Mouse (Mus musculus) limb, embryonic 15.5 days (tissue): ENCODE measurements at regions not wholly inside any gene's neighbourhood (a gene's known extent, or its start where the extent isn't known, plus 50 kb on each side); places are given as distances from the start of the nearest gene placed in this dataset.

Source experiments
- ATAC-seq: fragments of 200-750 bp; cut with Nextera tagmentation; 2 replicates; pipeline ENCODE4 v1.8.0; 2017; ENCODE audit warnings: low read depth, moderate TSS enrichment; ENCODE audit not compliant: insufficient number of reproducible peaks, low FRiP score, low TSS enrichment
- H3K27ac ChIP-seq: fragments of 300-500 bp; sonication (generic); 2 replicates; pipeline ENCODE4 v1.5.1; 2015; ENCODE audit warnings: moderate library complexity, mild to moderate bottlenecking, inconsistent platforms
- H3K27me3 ChIP-seq: fragments of 300-500 bp; sonication (generic); 2 replicates; pipeline ENCODE4 v1.6.1; 2015; ENCODE audit warnings: inconsistent platforms
- H3K36me3 ChIP-seq: fragments of 300-500 bp; sonication (generic); 2 replicates; pipeline ENCODE4 v1.6.1; 2015; ENCODE audit warnings: inconsistent platforms
- H3K4me1 ChIP-seq: fragments of 300-500 bp; sonication (generic); 2 replicates; pipeline ENCODE4 v1.6.1; 2015; ENCODE audit warnings: inconsistent platforms
- H3K4me2 ChIP-seq: fragments of 300-500 bp; sonication (generic); 2 replicates; pipeline ENCODE4 v1.6.1; 2015; ENCODE audit warnings: mild to moderate bottlenecking, inconsistent platforms
- H3K4me3 ChIP-seq: fragments of 300-500 bp; sonication (generic); 2 replicates; pipeline ENCODE4 v1.5.1; 2015; ENCODE audit warnings: mild to moderate bottlenecking, inconsistent platforms
- H3K9ac ChIP-seq: fragments of 300-500 bp; sonication (generic); 2 replicates; pipeline ENCODE4 v1.6.1; 2015; ENCODE audit warnings: inconsistent platforms
- H3K9me3 ChIP-seq: fragments of 300-500 bp; sonication (generic); 2 replicates; pipeline ENCODE4 v1.6.1; 2016; ENCODE audit warnings: inconsistent platforms
- WGBS: fragments of 180-500 bp; shearing (Covaris S2); methylation state at CpG from one replicate; pipeline ENCODE4 v1.1.7; 2015; 5-methylcytosine and 5-hydroxymethylcytosine counted together

DNA sequence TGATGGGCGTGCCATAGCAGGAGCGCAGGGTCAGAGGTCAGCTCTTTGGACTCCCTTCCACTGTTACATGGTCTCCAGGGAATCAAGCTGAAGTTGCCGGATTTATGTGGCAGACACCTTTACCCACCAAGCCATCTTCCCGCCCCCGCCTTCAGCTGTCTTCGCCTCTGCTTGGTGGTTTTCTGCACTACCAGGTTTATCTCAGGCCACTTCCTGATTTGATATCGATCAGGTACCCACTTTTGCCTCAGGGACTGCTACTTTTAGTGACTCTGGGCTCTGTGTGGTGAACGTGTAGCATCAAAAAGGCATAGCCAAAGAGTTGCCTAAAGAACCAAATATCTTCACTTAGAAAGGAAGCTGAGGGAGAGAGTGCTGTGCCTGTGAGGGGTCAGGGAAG is 75.5 kb upstream of the Mrps10 start:
- Histone ChIP-seq H3K36me3 (peaks cover 19% of the 10 kb centered on the region), H3K27me3 (no peaks in the 10 kb centered on the region), H3K4me3 (no peak overlapping the region), H3K9me3 (no peaks in the 10 kb centered on the region), H3K4me1 (peaks cover 31% of the 10 kb centered on the region), H3K27ac (peak overlapping the region; percentile 22; the same call in 1 of the 2 replicates), H3K4me2 (no peak overlapping the region), H3K9ac (no peak overlapping the region)
- ATAC-seq: no peak
- WGBS: 92% methylated on average over 8 of the region's 8 CpGs

DNA sequence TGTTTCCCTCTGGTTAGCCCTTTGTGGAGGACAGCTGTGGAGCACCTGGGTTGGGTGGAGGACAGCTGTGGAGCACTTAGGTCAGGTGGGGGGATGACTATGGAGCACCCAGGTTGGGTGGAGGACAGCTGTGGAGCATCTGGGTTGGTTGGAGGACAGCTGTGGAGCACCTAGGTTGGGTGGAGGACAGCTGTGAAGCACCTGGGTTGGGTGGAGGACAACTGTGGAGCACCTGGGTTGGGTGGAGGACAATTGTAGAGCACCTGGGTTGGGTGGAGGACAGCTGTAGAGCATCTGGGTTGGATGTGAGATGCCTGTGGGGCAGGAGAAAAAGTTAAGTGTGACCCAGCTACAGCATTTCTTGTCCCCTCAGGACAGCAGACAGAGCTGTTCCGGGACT is 77.1 kb upstream of the Mrps10 start:
- no peaks in the 10 kb centered on the region for H3K9me3 ChIP-seq
- H3K27ac ChIP-seq: no peak overlapping the region
- peaks cover 35% of the 10 kb centered on the region for H3K36me3 ChIP-seq
- no peak for ATAC-seq
- H3K4me2 ChIP-seq: no peak overlapping the region
- peaks cover 27% of the 10 kb centered on the region for H3K4me1 ChIP-seq
- WGBS: 93% methylated on average over 1 of the region's 1 CpGs
- H3K9ac ChIP-seq: no peak overlapping the region
- no peak overlapping the region for H3K4me3 ChIP-seq
- no peaks in the 10 kb centered on the region for H3K27me3 ChIP-seq

DNA sequence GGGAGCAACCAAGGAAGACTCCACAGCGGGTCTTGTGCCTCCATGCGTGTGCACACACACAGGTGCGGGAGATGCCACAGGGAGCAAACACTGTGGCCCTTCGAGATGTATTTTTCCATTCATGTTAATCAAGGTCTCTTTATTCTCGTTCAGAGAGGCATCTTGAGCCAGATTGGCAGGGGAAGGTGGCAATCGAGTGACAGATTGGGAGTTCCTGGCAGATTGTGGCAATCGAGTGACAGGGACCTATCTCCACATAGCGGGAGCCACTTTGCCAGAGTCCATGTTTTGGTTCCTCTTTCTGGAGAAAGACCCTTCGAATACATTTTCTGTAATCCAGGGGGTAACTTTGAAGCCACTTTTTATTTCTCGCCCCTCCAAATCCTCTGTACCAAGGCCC is 83.1 kb upstream of the Mrps10 start:
- Histone ChIP-seq H3K9ac (no peak overlapping the region), H3K27ac (no peak overlapping the region)
- ATAC-seq: no peak

DNA sequence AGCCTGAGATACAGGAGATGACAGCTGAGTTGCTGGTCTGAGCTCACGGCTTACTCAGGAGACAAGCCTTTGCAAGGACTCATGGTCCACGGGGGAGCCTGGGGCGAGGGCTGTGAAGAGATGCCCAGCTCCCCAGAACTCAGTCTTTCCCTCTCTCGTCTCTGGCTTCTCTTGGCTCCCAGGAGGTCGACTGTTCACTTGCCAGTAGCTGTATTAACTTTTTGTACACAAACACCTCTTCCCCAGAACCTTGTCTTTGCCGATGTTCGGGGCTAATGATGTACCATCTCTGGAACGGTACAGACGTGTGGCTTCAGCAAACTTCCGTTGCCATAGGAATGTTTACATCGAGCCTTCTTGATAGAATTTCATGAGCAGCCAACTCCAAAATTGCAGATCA is 84.5 kb upstream of the Mrps10 start:
- no peak for ATAC-seq
- no peak overlapping the region for H3K9ac ChIP-seq
- no peak overlapping the region for H3K4me2 ChIP-seq
- WGBS: 77% methylated on average over 11 of the region's 11 CpGs
- peaks cover 44% of the 10 kb centered on the region for H3K36me3 ChIP-seq
- no peak overlapping the region for H3K27ac ChIP-seq
- no peak overlapping the region for H3K4me3 ChIP-seq
- peaks cover 9% of the 10 kb centered on the region; the same call in 1 of the 2 replicates for H3K4me1 ChIP-seq
- H3K27me3 ChIP-seq: no peaks in the 10 kb centered on the region
- no peaks in the 10 kb centered on the region for H3K9me3 ChIP-seq

More for the DNA sequence above, 83.1 kb upstream of the Mrps10 start:
- 92% methylated on average over 10 of the region's 10 CpGs for WGBS
- Histone ChIP-seq H3K36me3 (peaks cover 41% of the 10 kb centered on the region), H3K4me1 (peaks cover 9% of the 10 kb centered on the region; the same call in 1 of the 2 replicates), H3K4me2 (no peak overlapping the region), H3K4me3 (no peak overlapping the region), H3K27me3 (no peaks in the 10 kb centered on the region), H3K9me3 (no peaks in the 10 kb centered on the region)

DNA sequence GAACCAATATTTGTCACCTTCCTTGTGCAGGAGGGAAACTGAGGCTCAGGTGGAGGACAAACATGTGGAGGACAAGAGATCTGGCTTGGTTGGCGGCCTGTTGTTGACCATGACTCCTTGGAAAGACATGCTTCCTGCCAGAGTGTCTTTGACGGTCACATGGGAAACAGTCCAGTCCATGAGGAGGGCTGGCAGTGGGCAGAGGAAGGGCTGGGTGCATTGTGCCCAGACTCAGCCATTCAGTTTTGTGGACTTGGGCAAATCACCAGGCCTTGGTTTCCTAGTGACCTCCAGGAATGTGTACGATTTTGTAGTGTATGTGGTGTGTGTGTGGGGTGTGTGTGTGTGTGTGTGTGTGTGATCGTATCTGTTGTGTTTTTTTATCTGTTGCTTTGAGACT is 85.5 kb upstream of the Mrps10 start:
- no peak overlapping the region for H3K4me2 ChIP-seq
- ATAC-seq: no peak
- H3K9me3 ChIP-seq: no peaks in the 10 kb centered on the region
- H3K36me3 ChIP-seq: peaks cover 36% of the 10 kb centered on the region
- H3K9ac ChIP-seq: no peak overlapping the region
- H3K4me1 ChIP-seq: peaks cover 9% of the 10 kb centered on the region; the same call in 1 of the 2 replicates
- WGBS: 92% methylated on average over 4 of the region's 4 CpGs
- H3K4me3 ChIP-seq: no peak overlapping the region
- no peaks in the 10 kb centered on the region for H3K27me3 ChIP-seq
- no peak overlapping the region for H3K27ac ChIP-seq

DNA sequence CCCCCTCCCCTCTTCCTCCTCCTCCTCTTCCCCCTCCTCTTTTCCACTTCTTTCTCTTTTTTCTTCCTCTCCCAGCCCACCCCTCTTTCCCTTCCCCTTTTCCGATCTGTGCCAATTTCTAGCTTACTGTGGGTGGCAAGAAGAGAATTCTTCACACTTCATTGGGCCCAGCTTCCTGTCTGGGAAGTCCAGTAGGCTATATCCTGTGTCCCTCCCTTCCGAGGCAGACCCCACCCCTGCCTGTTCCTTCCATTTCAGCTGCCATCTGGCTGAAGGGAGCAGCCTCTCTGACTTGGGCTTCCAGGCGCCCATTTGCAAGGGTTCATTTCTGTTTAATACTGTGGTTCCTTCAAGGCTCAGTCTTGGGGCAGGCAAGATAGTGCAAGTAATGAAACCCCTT is 86.2 kb upstream of the Mrps10 start:
- Histone ChIP-seq H3K4me1 (peaks cover 9% of the 10 kb centered on the region; the same call in 1 of the 2 replicates), H3K4me3 (no peak overlapping the region), H3K27ac (no peak overlapping the region), H3K9me3 (no peaks in the 10 kb centered on the region), H3K27me3 (no peaks in the 10 kb centered on the region), H3K9ac (no peak overlapping the region), H3K36me3 (peaks cover 29% of the 10 kb centered on the region), H3K4me2 (no peak overlapping the region)
- WGBS: 40% methylated on average over 3 of the region's 3 CpGs
- ATAC-seq: no peak

DNA sequence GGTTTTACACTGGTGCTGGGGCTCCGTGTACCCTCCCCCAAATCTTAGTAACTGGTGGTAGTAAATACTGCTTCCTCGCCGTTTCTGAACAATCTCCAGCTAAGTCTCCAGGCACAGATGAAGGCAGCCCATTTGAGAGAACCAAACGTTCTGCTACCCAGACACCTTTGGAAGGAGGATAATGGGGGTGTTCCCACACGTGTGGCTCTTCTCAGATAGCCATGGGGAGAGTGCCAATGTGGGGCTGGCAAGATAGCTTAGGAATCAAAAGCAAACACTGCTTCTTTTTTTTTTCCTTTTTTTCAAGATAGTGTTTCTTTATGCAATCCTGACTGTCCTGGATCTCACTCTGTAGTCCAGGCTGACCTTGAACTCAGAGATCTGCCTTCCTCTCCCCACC is 90.8 kb upstream of the Mrps10 start:
- ATAC-seq: no peak
- 77% methylated on average over 5 of the region's 5 CpGs for WGBS
- H3K4me1 ChIP-seq: peaks cover 9% of the 10 kb centered on the region; the same call in 1 of the 2 replicates

DNA sequence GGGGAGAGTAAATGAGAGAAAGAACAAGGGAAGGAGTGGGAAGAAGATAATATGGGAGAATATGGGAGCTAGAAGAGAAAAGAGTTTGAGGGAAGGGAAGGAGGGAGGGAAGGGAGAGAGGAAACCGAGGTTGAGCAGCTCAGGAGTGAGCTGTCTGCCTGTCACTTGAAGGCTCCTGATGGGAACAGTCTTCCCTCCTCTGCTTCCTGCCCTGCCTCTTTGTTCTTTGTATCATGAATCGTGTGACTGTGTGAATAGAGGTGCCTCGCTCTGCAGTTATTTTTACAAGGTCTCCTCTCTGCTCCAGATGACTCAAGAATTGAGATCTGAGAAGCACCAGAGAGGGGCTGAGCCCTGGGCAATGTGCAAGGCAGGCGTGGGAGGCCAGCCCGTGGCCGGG is 92.0 kb upstream of the Mrps10 start:
- no peaks in the 10 kb centered on the region for H3K9me3 ChIP-seq
- H3K4me2 ChIP-seq: no peak overlapping the region
- no peak overlapping the region for H3K4me3 ChIP-seq
- ATAC-seq: no peak
- H3K9ac ChIP-seq: no peak overlapping the region
- WGBS: 66% methylated on average over 6 of the region's 6 CpGs
- H3K4me1 ChIP-seq: peaks cover 8% of the 10 kb centered on the region; the same call in 1 of the 2 replicates
- peaks cover 18% of the 10 kb centered on the region; the same call in 1 of the 2 replicates for H3K36me3 ChIP-seq
- no peak overlapping the region for H3K27ac ChIP-seq
- no peaks in the 10 kb centered on the region for H3K27me3 ChIP-seq

More for the DNA sequence above, 90.8 kb upstream of the Mrps10 start:
- H3K27ac ChIP-seq: no peak overlapping the region
- no peak overlapping the region for H3K9ac ChIP-seq
- peaks cover 18% of the 10 kb centered on the region; the same call in 1 of the 2 replicates for H3K36me3 ChIP-seq
- no peak overlapping the region for H3K4me2 ChIP-seq
- H3K9me3 ChIP-seq: no peaks in the 10 kb centered on the region
- H3K27me3 ChIP-seq: no peaks in the 10 kb centered on the region
- no peak overlapping the region for H3K4me3 ChIP-seq

DNA sequence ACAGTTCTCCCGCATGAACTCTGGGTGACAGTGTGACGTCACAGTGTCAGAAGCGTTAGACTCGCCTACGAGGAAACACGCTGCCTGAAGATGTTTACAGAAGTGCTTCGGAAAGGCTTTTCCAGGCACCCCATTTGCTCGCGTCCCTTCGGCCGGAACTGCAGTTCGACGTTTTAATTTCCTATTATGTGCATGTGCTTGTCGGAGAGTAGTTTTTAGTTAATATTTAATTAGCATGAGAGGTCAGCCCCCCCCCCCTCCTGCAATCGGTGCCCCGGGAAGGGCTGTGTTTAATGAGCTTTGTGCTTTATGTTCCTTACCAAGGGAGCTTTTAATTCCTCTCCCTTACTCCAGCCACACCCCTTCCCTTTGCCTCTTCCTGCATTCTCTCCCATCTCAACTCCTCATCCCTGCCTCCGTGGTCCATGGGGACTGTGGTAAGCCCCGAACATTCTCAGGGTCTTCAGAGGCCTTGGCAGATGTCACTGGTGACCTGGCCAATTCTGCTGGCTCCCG is 92.8 kb upstream of the Mrps10 start:
- Histone ChIP-seq H3K4me3 (no peak overlapping the region), H3K9ac (no peak overlapping the region), H3K9me3 (no peaks in the 10 kb centered on the region), H3K4me2 (no peak overlapping the region), H3K27ac (no peak overlapping the region; the same call in 1 of the 2 replicates), H3K27me3 (no peaks in the 10 kb centered on the region), H3K36me3 (peaks cover 16% of the 10 kb centered on the region; the same call in 1 of the 2 replicates), H3K4me1 (peaks cover 8% of the 10 kb centered on the region; the same call in 1 of the 2 replicates)
- WGBS: 70% methylated on average over 19 of the region's 19 CpGs
- no peak for ATAC-seq

DNA sequence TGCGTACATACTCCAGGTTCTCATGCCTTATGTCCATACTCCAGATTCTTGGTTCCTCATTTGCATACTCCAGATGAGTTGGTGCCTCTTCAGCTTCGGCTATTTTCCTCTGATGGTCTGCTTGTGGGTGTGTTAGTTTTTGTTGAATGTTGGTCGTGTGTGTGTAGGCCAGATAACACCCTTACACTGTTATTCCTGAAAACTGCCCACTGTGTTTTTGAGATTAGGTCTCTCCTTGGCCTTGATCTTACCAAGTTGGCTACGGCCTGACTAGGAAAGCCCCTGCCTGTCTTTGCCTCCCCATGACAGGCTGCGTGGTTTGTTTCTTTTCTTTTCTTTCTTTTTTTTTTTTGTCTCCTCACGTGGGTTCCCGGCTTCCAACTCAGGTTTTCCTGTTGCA is 95.4 kb upstream of the Mrps10 start:
- Histone ChIP-seq H3K4me3 (no peak overlapping the region), H3K36me3 (peaks cover 7% of the 10 kb centered on the region; the same call in 1 of the 2 replicates), H3K9me3 (no peaks in the 10 kb centered on the region), H3K27ac (no peak overlapping the region), H3K4me2 (no peak overlapping the region), H3K9ac (no peak overlapping the region), H3K4me1 (peaks cover 11% of the 10 kb centered on the region; the same call in 1 of the 2 replicates), H3K27me3 (no peaks in the 10 kb centered on the region)
- 86% methylated on average over 7 of the region's 7 CpGs for WGBS
- no peak for ATAC-seq

DNA sequence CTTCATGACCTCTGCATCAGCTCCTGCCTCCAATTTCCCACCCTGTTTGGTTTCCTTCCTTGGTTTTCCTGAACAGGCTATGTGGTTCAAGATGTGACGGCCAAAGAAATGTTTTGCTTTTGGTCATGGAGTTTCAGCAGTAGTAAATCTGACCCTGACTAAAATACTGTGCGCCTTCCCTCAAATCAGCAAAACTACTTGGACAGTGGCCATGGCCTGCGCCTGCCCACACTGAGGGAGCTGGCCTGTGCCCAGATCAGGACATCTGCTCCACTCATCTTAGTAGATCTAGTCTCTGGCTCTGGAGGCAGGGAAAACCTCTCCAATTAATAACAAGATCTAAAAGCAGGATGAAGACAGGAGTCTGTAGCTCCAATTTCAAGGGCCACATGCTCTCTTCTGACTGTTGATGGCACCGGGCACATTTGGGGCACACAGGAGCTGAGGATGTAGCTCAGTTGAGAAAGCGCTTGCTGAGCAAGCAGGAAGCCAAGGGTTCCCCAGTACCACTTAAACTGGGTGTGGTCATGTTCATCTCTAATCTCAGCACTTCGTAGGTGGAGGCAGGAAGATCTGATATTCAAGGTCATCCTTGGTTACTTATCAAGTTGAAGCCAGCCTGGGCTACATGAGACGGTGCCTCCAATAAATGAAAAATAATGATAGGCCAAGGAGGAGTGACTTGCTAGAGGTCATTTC is 96.6 kb upstream of the Mrps10 start:
- no peak for ATAC-seq
- H3K27ac ChIP-seq: 0 out of 2 replicates have a peak overlapping the region, but pooled peaks have one; percentile 38

More for the DNA sequence above, 96.6 kb upstream of the Mrps10 start:
- Histone ChIP-seq H3K9ac (no peak overlapping the region), H3K27me3 (no peaks in the 10 kb centered on the region), H3K4me2 (no peak overlapping the region), H3K36me3 (peaks cover 4% of the 10 kb centered on the region; the same call in 1 of the 2 replicates), H3K4me3 (no peak overlapping the region), H3K9me3 (no peaks in the 10 kb centered on the region), H3K4me1 (peaks cover 11% of the 10 kb centered on the region; the same call in 1 of the 2 replicates)
- WGBS: 74% methylated on average over 7 of the region's 7 CpGs
